Comparison of ENCODE assay signal across 24 mouse cellular contexts in genomic region chr15:101522556-101523232, GRCm38 (mm10). TPM values are rescaled to one million over a fixed set of nuclear protein-coding genes. Genes with fewer than 3 reads are reported as not detected.
DNase-seq lines count a peak whose midpoint lies in the region; ATAC-seq and TF ChIP-seq lines count a peak whose summit lies in the region.
"Had no signal": no experiment of that assay in that cellular context is flagged by ENCODE, and none has a peak within 500 bp of the region (broad histone marks: within the 10 kb centered on the region; RNA-seq: fewer than 3 reads in every experiment).

No protein-coding gene starts in this region.

- 63% methylated on average over 4 of the region's 4 CpGs for WGBS in lung, postnatal 0 days
- WGBS in large intestine, adult 2 months, result 35% methylated on average over 4 of the region's 4 CpGs

- no peak overlapping the region for H3K27ac ChIP-seq in lung, postnatal 0 days (ENCODE audit: low read length)
- H3K27ac ChIP-seq in left cerebral cortex, adult 2 months, result no peak overlapping the region
- H3K27ac ChIP-seq: embryonic facial prominence, embryonic 15.5 days; gastrocnemius, adult 2 months; heart, embryonic 10.5 days; hindbrain, embryonic 10.5 days; macrophage; midbrain, embryonic 10.5 days had no signal

- no peak overlapping the region for H3K4me2 ChIP-seq in lung, postnatal 0 days (replicated peaks; ENCODE audit: low read depth, low read length)
- H3K4me2 ChIP-seq: embryonic facial prominence, embryonic 15.5 days had no signal

- no peak overlapping the region for H3K4me3 ChIP-seq in lung, postnatal 0 days (ENCODE audit: low read depth, low read length)
- no peak overlapping the region for H3K4me3 ChIP-seq in left cerebral cortex, adult 2 months
- H3K4me3 ChIP-seq: embryonic facial prominence, embryonic 15.5 days; gastrocnemius, adult 2 months; heart, embryonic 10.5 days; hindbrain, embryonic 10.5 days; midbrain, embryonic 10.5 days had no signal

- no peak for TF ChIP-seq CTCF in lung, postnatal 0 days (IDR thresholded peaks at IDR 0.05)
- TF ChIP-seq CTCF in left cerebral cortex, adult 2 months (IDR thresholded peaks at IDR 0.05), result no peak

- no peaks in the 10 kb centered on the region for H3K4me1 ChIP-seq in lung, postnatal 0 days (ENCODE audit: insufficient read depth, low read depth, low read length)
- H3K4me1 ChIP-seq: embryonic facial prominence, embryonic 15.5 days; heart, embryonic 10.5 days; hindbrain, embryonic 10.5 days; midbrain, embryonic 10.5 days had no signal

- H3K36me3 ChIP-seq in lung, postnatal 0 days (ENCODE audit: insufficient read depth, low read length), result no peaks in the 10 kb centered on the region
- H3K36me3 ChIP-seq: embryonic facial prominence, embryonic 15.5 days; heart, embryonic 10.5 days; hindbrain, embryonic 10.5 days; midbrain, embryonic 10.5 days had no signal

- peak; percentile 68 for DNase-seq in kidney, adult 11 months
- no peak for DNase-seq in kidney, postnatal 4 days
- DNase-seq in lung, postnatal 36 days, result peak; percentile 10
- no peak for DNase-seq in lung, postnatal 0 days (ENCODE audit: low spot score)
- DNase-seq in large intestine, adult 2 months (ENCODE audit: low read depth, low spot score), result peak; percentile 81
- no peak for DNase-seq in testis, postnatal 10 days (ENCODE audit: low spot score)
- no peak for DNase-seq in left cerebral cortex, adult 2 months (ENCODE audit: extremely low spot score in 1 of 2, low spot score in 2 of 2)
- DNase-seq: cerebellum, adult 9-11 months; gastrocnemius, adult 2 months; left cerebral cortex, postnatal 4 days; liver; lung, adult 2 months; right cerebral cortex, postnatal 25 days; thymus, postnatal 25 days had no signal

- no peak for TF ChIP-seq EP300 in lung, postnatal 0 days (IDR thresholded peaks at IDR 0.05)

- H3K27me3 ChIP-seq in lung, postnatal 0 days (replicated peaks; ENCODE audit: insufficient read depth, low read length), result no peaks in the 10 kb centered on the region

- H3K9me3 ChIP-seq in lung, postnatal 0 days (ENCODE audit: low read length), result no peaks in the 10 kb centered on the region
- H3K9me3 ChIP-seq: embryonic facial prominence, embryonic 15.5 days; heart, embryonic 10.5 days; hindbrain, embryonic 10.5 days; midbrain, embryonic 10.5 days had no signal

- intact Hi-C loops in left cerebral cortex, adult 2 months (cut with DNase I), result no loop called here

- ATAC-seq in lung, postnatal 0 days, result no peak

- no peak overlapping the region for H3K9ac ChIP-seq in lung, postnatal 0 days (replicated peaks; ENCODE audit: low read depth)
- H3K9ac ChIP-seq: embryonic facial prominence, embryonic 15.5 days had no signal

RNA-seq across cellular contexts. Expression of gene Gm49425, which starts 5.6 kb away (rescaled TPM):
- polyA plus RNA-seq in lung, postnatal 0 days (2015; fragmentation: Nextera tagmentation; extraction: Ambion mirVana), result not detected in 2 replicates
- not detected in 2 replicates for polyA plus RNA-seq in large intestine, adult 2 months (2012; rRNA removed)
- not detected for total RNA-seq in left cerebral cortex, adult 2 months (2021)
- total RNA-seq: CH12.LX; gastrocnemius, adult 2 months; layer of hippocampus, adult 8-10 months; left cerebral cortex, postnatal 4 days had no signal
- polyA plus RNA-seq: forebrain, embryonic 11.5 days; gonadal fat pad, adult 2 months; heart, embryonic 10.5 days; heart, postnatal 0 days; hindbrain, embryonic 10.5 days; lung, adult 2 months; macrophage; midbrain, embryonic 10.5 days had no signal

RNA-seq across cellular contexts. Expression of gene Krt84, which starts 9.9 kb away (rescaled TPM):
- not detected in 2 replicates for polyA plus RNA-seq in lung, postnatal 0 days (2015; fragmentation: Nextera tagmentation; extraction: Ambion mirVana)
- 0.32 and 1.5 TPM in 2 replicates for polyA plus RNA-seq in large intestine, adult 2 months (2012; rRNA removed)
- not detected for total RNA-seq in left cerebral cortex, adult 2 months (2021)
- total RNA-seq: CH12.LX; gastrocnemius, adult 2 months; layer of hippocampus, adult 8-10 months; left cerebral cortex, postnatal 4 days had no signal
- polyA plus RNA-seq: forebrain, embryonic 11.5 days; gonadal fat pad, adult 2 months; heart, embryonic 10.5 days; heart, postnatal 0 days; hindbrain, embryonic 10.5 days; macrophage; midbrain, embryonic 10.5 days had no signal

RNA-seq across cellular contexts. Expression of gene Krt82, which starts 27.8 kb away (rescaled TPM):
- not detected in 2 replicates for polyA plus RNA-seq in lung, postnatal 0 days (2015; fragmentation: Nextera tagmentation; extraction: Ambion mirVana)
- polyA plus RNA-seq in large intestine, adult 2 months (2012; rRNA removed), result not detected in 2 replicates
- total RNA-seq in left cerebral cortex, adult 2 months (2021), result not detected
- total RNA-seq: CH12.LX; gastrocnemius, adult 2 months; layer of hippocampus, adult 8-10 months; left cerebral cortex, postnatal 4 days had no signal
- polyA plus RNA-seq: forebrain, embryonic 11.5 days; gonadal fat pad, adult 2 months; heart, embryonic 10.5 days; heart, postnatal 0 days; hindbrain, embryonic 10.5 days; lung, adult 2 months; macrophage; midbrain, embryonic 10.5 days had no signal

RNA-seq across cellular contexts. Expression of gene Krt83, which starts 31.4 kb away (rescaled TPM):
- not detected in 2 replicates for polyA plus RNA-seq in lung, postnatal 0 days (2015; fragmentation: Nextera tagmentation; extraction: Ambion mirVana)
- 0.07 and 0.25 TPM in 2 replicates for polyA plus RNA-seq in large intestine, adult 2 months (2012; rRNA removed)
- total RNA-seq in left cerebral cortex, adult 2 months (2021), result not detected
- total RNA-seq: CH12.LX; gastrocnemius, adult 2 months; layer of hippocampus, adult 8-10 months; left cerebral cortex, postnatal 4 days had no signal
- polyA plus RNA-seq: forebrain, embryonic 11.5 days; gonadal fat pad, adult 2 months; heart, embryonic 10.5 days; heart, postnatal 0 days; hindbrain, embryonic 10.5 days; macrophage had no signal

RNA-seq across cellular contexts. Expression of gene Krt90, which starts 40.1 kb away (rescaled TPM):
- polyA plus RNA-seq in lung, postnatal 0 days (2015; fragmentation: Nextera tagmentation; extraction: Ambion mirVana), result 0.05 and 0.14 TPM in 2 replicates
- 0.04 TPM in 1 of 2 replicates, not detected in the other for polyA plus RNA-seq in large intestine, adult 2 months (2012; rRNA removed)
- not detected for total RNA-seq in left cerebral cortex, adult 2 months (2021)
- total RNA-seq: CH12.LX; gastrocnemius, adult 2 months; left cerebral cortex, postnatal 4 days had no signal
- polyA plus RNA-seq: gonadal fat pad, adult 2 months; macrophage had no signal

Comparison
In these comparisons a context has a peak if more than half of its experiments do, and no peak if none do; other contexts are left out.
1. DNase-seq: peak in kidney, adult 11 months (single experiment), lung, postnatal 36 days (single experiment) and large intestine, adult 2 months (single experiment); none in kidney, postnatal 4 days (0 of 2), lung, postnatal 0 days (single experiment), testis, postnatal 10 days (single experiment) and left cerebral cortex, adult 2 months (0 of 2).